Mouse (Mus musculus) lung, embryonic 15.5 days (tissue): Measurements from ENCODE around the gene 4933403O08Rik. TPM values are rescaled to one million over a fixed set of nuclear protein-coding genes. Genes with fewer than 3 reads are reported as not detected.

Source experiments
- ATAC-seq: fragments of 200-750 bp; cut with Nextera tagmentation; 2 replicates; pipeline ENCODE4 v1.8.0; 2017; ENCODE audit warnings: moderate number of reproducible peaks, borderline replicate concordance; ENCODE audit not compliant: low FRiP score, low TSS enrichment; ENCODE audit errors: extremely low read depth
- H3K27ac ChIP-seq: fragments of 300-500 bp; sonication (generic); 2 replicates; pipeline ENCODE4 v1.5.1; 2015; ENCODE audit warnings: moderate library complexity, mild to moderate bottlenecking, inconsistent platforms
- H3K27me3 ChIP-seq: fragments of 300-500 bp; sonication (generic); 2 replicates; pipeline ENCODE4 v1.6.1; 2015; ENCODE audit warnings: inconsistent platforms
- H3K36me3 ChIP-seq: fragments of 300-500 bp; sonication (generic); 2 replicates; pipeline ENCODE4 v1.6.1; 2015; ENCODE audit warnings: inconsistent platforms
- H3K4me1 ChIP-seq: fragments of 300-500 bp; sonication (generic); 2 replicates; pipeline ENCODE4 v1.6.1; 2015; ENCODE audit warnings: inconsistent platforms
- H3K4me2 ChIP-seq: fragments of 300-500 bp; sonication (generic); 2 replicates; pipeline ENCODE4 v1.6.1; 2015; ENCODE audit warnings: inconsistent platforms, mild to moderate bottlenecking, moderate library complexity
- H3K4me3 ChIP-seq: fragments of 300-500 bp; sonication (generic); 2 replicates; pipeline ENCODE4 v1.5.1; 2015; ENCODE audit warnings: mild to moderate bottlenecking, inconsistent platforms
- H3K9ac ChIP-seq: fragments of 300-500 bp; sonication (generic); 2 replicates; pipeline ENCODE4 v1.6.1; 2015; ENCODE audit warnings: inconsistent platforms
- H3K9me3 ChIP-seq: fragments of 300-500 bp; sonication (generic); 2 replicates; pipeline ENCODE4 v1.6.1; 2016; ENCODE audit warnings: inconsistent platforms
- WGBS: fragments of 180-500 bp; shearing (Covaris S2); methylation state at CpG from one replicate; pipeline ENCODE4 v1.1.7; 2015; 5-methylcytosine and 5-hydroxymethylcytosine counted together
- polyA plus RNA-seq: library from polyadenylated mRNA; unstranded; fragments of >200 nt; fragmentation: Nextera tagmentation; extraction: Ambion mirVana; gene quantifications from 2 replicates; pipeline ENCODE4 v1.2.1, GENCODE M21; 2015

The 4933403O08Rik gene
- polyA plus RNA-seq, result not detected in 2 replicates

GRCm38 (mm10) chrX:112238749-112239148 lies at the start of gene 4933403O08Rik:
TSS of gene 4933403O08Rik (plus strand) at chrX:112239049.
- Histone ChIP-seq H3K27me3 (no peaks in the 10 kb centered on the region), H3K36me3 (no peaks in the 10 kb centered on the region), H3K27ac (no peak within 1 kb of the TSS), H3K4me3 (no peak within 1 kb of the TSS), H3K4me1 (no peaks in the 10 kb centered on the region), H3K4me2 (no peak within 1 kb of the TSS), H3K9me3 (no peaks in the 10 kb centered on the region), H3K9ac (no peak within 1 kb of the TSS)
- WGBS, result 85% methylated on average over 3 of the region's 3 CpGs
- no peak for ATAC-seq

- Histone ChIP-seq H3K27ac (no peak overlapping the region), H3K9ac (no peak overlapping the region), H3K27me3 (no peaks in the 10 kb centered on the region), H3K9me3 (no peaks in the 10 kb centered on the region), H3K4me2 (no peak overlapping the region), H3K4me1 (no peaks in the 10 kb centered on the region), H3K36me3 (no peaks in the 10 kb centered on the region), H3K4me3 (no peak overlapping the region)
- whole genome bisulfite sequencing, result 70% methylated on average over 1 of the region's 1 CpGs
- no peak for ATAC-seq
Measured at GRCm38 (mm10) chrX:112242916-112243315, 4.1 kb downstream of the 4933403O08Rik start.

- no peaks in the 10 kb centered on the region for H3K27me3 ChIP-seq
- WGBS, result 68% methylated on average over 2 of the region's 2 CpGs
- H3K4me2 ChIP-seq, result no peak overlapping the region
- no peak overlapping the region for H3K4me3 ChIP-seq
- no peak overlapping the region for H3K27ac ChIP-seq
- ATAC-seq, result no peak
- H3K9ac ChIP-seq, result no peak overlapping the region
- no peaks in the 10 kb centered on the region for H3K36me3 ChIP-seq
- no peaks in the 10 kb centered on the region for H3K4me1 ChIP-seq
- H3K9me3 ChIP-seq, result no peaks in the 10 kb centered on the region
Measured at GRCm38 (mm10) chrX:112255513-112255912, 16.7 kb downstream of the 4933403O08Rik start.

GRCm38 (mm10) chrX:112273550-112273949 lies 34.7 kb downstream of the 4933403O08Rik start:
- no peak overlapping the region for H3K4me3 ChIP-seq
- H3K27me3 ChIP-seq, result no peaks in the 10 kb centered on the region
- ATAC-seq, result no peak
- 70% methylated on average over 1 of the region's 1 CpGs for WGBS
- no peak overlapping the region for H3K27ac ChIP-seq
- H3K4me2 ChIP-seq, result no peak overlapping the region
- H3K9ac ChIP-seq, result no peak overlapping the region
- H3K9me3 ChIP-seq, result no peaks in the 10 kb centered on the region
- no peaks in the 10 kb centered on the region for H3K4me1 ChIP-seq
- no peaks in the 10 kb centered on the region for H3K36me3 ChIP-seq

Other genes starting within 250 kb of the 4933403O08Rik start
- gene Tex16, start 228.0 kb upstream of the 4933403O08Rik start, polyA plus RNA-seq, result 0.04 and 0.17 TPM in 2 replicates
- 54.2 and 55.8 TPM in 2 replicates for gene Apool, start 72.3 kb downstream of the 4933403O08Rik start, polyA plus RNA-seq
- not detected in 2 replicates for gene Satl1, start 167.7 kb downstream of the 4933403O08Rik start, polyA plus RNA-seq